Mouse (Mus musculus) liver, embryonic 14.5 days (tissue): ENCODE data around the gene Lrrc4c. TPM values are rescaled to one million over a fixed set of nuclear protein-coding genes. Genes with fewer than 3 reads are reported as not detected.

Experiments used
- ATAC-seq: fragments of 200-750 bp; cut with Nextera tagmentation; 2 replicates; pipeline ENCODE4 v1.8.0; 2017; ENCODE audit warnings: moderate number of reproducible peaks, mild to moderate bottlenecking, moderate library complexity; ENCODE audit not compliant: insufficient read depth
- DNase-seq, 3 experiments: peaks; one replicate each; pipeline ENCODE4 v3.0.0-alpha.2; 2012 to 2013; ENCODE audit warnings: low read depth in 3 of 3, low spot score in 3 of 3
- H3K27ac ChIP-seq: fragments of 300-500 bp; sonication (generic); 2 replicates; pipeline ENCODE4 v1.5.1; 2014; ENCODE audit warnings: moderate library complexity, mild to moderate bottlenecking, control low read depth, inconsistent platforms
- H3K27me3 ChIP-seq: fragments of 300-500 bp; sonication (generic); 2 replicates; pipeline ENCODE4 v1.6.1; 2014; ENCODE audit warnings: mild to moderate bottlenecking, low read length, moderate library complexity; ENCODE audit not compliant: control insufficient read depth, insufficient read depth
- H3K36me3 ChIP-seq: fragments of 300-500 bp; sonication (generic); replicated peaks from 2 replicates; pipeline ENCODE4 v1.6.1; 2014; ENCODE audit warnings: low read depth; ENCODE audit not compliant: control insufficient read depth, insufficient read depth
- H3K4me1 ChIP-seq, 2 experiments: fragments of 200-500 bp in 1 of 2; fragments of 300-500 bp in 1 of 2; sonication (generic) in 1 of 2; replicated peaks; 2 replicates each; pipeline ENCODE4 v1.6.1; 2012 to 2014; ENCODE audit warnings: antibody characterized with exemption in 1 of 2, inconsistent platforms in 1 of 2, low read length in 1 of 2; ENCODE audit not compliant: control insufficient read depth in 2 of 2, insufficient read depth in 2 of 2
- H3K4me2 ChIP-seq: fragments of 300-500 bp; sonication (generic); 2 replicates; pipeline ENCODE4 v1.6.1; 2014; ENCODE audit warnings: low read depth, mild to moderate bottlenecking, control low read depth, moderate library complexity
- H3K4me3 ChIP-seq, 2 experiments: fragments of 200-500 bp in 1 of 2; fragments of 300-500 bp in 1 of 2; sonication (generic) in 1 of 2; 2 replicates each; pipeline ENCODE4 v1.5.1; 2012 to 2014; ENCODE audit warnings: low read depth in 2 of 2, low read length in 2 of 2, mild to moderate bottlenecking in 2 of 2, control low read depth in 1 of 2, inconsistent platforms in 1 of 2, moderate library complexity in 1 of 2; ENCODE audit not compliant: insufficient read depth in 1 of 2
- H3K9ac ChIP-seq: fragments of 300-500 bp; sonication (generic); replicated peaks from 2 replicates; pipeline ENCODE4 v1.6.1; 2014; ENCODE audit warnings: mild to moderate bottlenecking, control low read depth, moderate library complexity
- H3K9me3 ChIP-seq: fragments of 300-500 bp; sonication (generic); 2 replicates; pipeline ENCODE4 v1.6.1; 2016; ENCODE audit warnings: low read length, mixed read lengths; ENCODE audit not compliant: control insufficient read depth
- CTCF ChIP-seq: IDR thresholded peaks from 2 replicates; pipeline ENCODE4 v1.5.1; 2016; ENCODE audit warnings: antibody characterized with exemption, low read depth, control low read depth
- EP300 ChIP-seq: IDR thresholded peaks from 2 replicates; pipeline ENCODE4 v1.6.1; 2016; ENCODE audit warnings: antibody characterized with exemption, low read depth
- WGBS: fragments of 180-500 bp; shearing (Covaris S2); extraction: QIAGEN DNeasy Blood & Tissue Kit; methylation state at CpG from one replicate; pipeline ENCODE4 v1.1.7; 2014; ENCODE audit not compliant: insufficient replicate concordance; 5-methylcytosine and 5-hydroxymethylcytosine counted together
- polyA plus RNA-seq, 2 experiments: library from polyadenylated mRNA; depleted of rRNA in 1 of 2; stranded (reverse) in 1 of 2; unstranded in 1 of 2; fragments of >200 nt; fragmentation: Nextera tagmentation in 1 of 2; extraction: Ambion mirVana in 1 of 2; gene quantifications; 2 replicates each; pipeline versions ENCODE4 v1.2.1 to v1.2.3; 2012 to 2014

Lrrc4c gene
- polyA plus RNA-seq, 2 experiments = 0.04 to 0.19 TPM

GRCm38 (mm10) chr2:97610566-97610965 lies 1292.6 kb downstream of the Lrrc4c start:
- H3K4me1 ChIP-seq = no peaks in the 10 kb centered on the region
- H3K27ac ChIP-seq = no peak overlapping the region
- H3K36me3 ChIP-seq = no peaks in the 10 kb centered on the region
- no peak overlapping the region for H3K4me3 ChIP-seq
- H3K9me3 ChIP-seq = no peaks in the 10 kb centered on the region
- DNase-seq (no peak), ATAC-seq (no peak)
- WGBS = 64% methylated on average over 2 of the region's 2 CpGs
- no peak overlapping the region for H3K4me2 ChIP-seq
- no peaks in the 10 kb centered on the region for H3K27me3 ChIP-seq
- TF ChIP-seq CTCF = no peak
- TF ChIP-seq EP300 = no peak
- H3K9ac ChIP-seq = no peak overlapping the region

GRCm38 (mm10) chr2:97614724-97615123 lies 1296.8 kb downstream of the Lrrc4c start:
- Histone ChIP-seq H3K36me3 (no peaks in the 10 kb centered on the region), H3K9me3 (no peaks in the 10 kb centered on the region), H3K9ac (no peak overlapping the region), H3K4me1 (no peaks in the 10 kb centered on the region), H3K27ac (no peak overlapping the region), H3K4me3 (no peak overlapping the region), H3K27me3 (no peaks in the 10 kb centered on the region), H3K4me2 (no peak overlapping the region)
- no peak for DNase-seq
- WGBS = 61% methylated on average over 2 of the region's 2 CpGs
- TF ChIP-seq EP300 = no peak
- no peak for TF ChIP-seq CTCF
- no peak for ATAC-seq

GRCm38 (mm10) chr2:97618589-97618988 lies 1300.6 kb downstream of the Lrrc4c start:
- H3K27me3 ChIP-seq = no peaks in the 10 kb centered on the region
- H3K9me3 ChIP-seq = no peaks in the 10 kb centered on the region
- no peak for DNase-seq
- WGBS = 48% methylated on average over 1 of the region's 1 CpGs
- no peak overlapping the region for H3K27ac ChIP-seq
- H3K4me1 ChIP-seq = no peaks in the 10 kb centered on the region
- no peak overlapping the region for H3K9ac ChIP-seq
- no peak for TF ChIP-seq EP300
- TF ChIP-seq CTCF = no peak
- H3K4me2 ChIP-seq = no peak overlapping the region
- H3K36me3 ChIP-seq = no peaks in the 10 kb centered on the region
- no peak for ATAC-seq
- H3K4me3 ChIP-seq = no peak overlapping the region

GRCm38 (mm10) chr2:97639941-97640340 lies 1322.0 kb downstream of the Lrrc4c start:
- 73% methylated on average over 2 of the region's 2 CpGs for whole genome bisulfite sequencing
- Histone ChIP-seq H3K4me1 (no peaks in the 10 kb centered on the region), H3K36me3 (no peaks in the 10 kb centered on the region), H3K9me3 (no peaks in the 10 kb centered on the region), H3K4me2 (no peak overlapping the region), H3K27ac (no peak overlapping the region), H3K27me3 (no peaks in the 10 kb centered on the region), H3K4me3 (no peak overlapping the region), H3K9ac (no peak overlapping the region)
- no peak for ATAC-seq
- DNase-seq = no peak
- TF ChIP-seq EP300 = no peak
- no peak for TF ChIP-seq CTCF

- Histone ChIP-seq H3K9me3 (no peaks in the 10 kb centered on the region), H3K4me3 (no peak overlapping the region), H3K9ac (no peak overlapping the region), H3K36me3 (no peaks in the 10 kb centered on the region), H3K4me1 (no peaks in the 10 kb centered on the region), H3K4me2 (no peak overlapping the region), H3K27me3 (no peaks in the 10 kb centered on the region), H3K27ac (no peak overlapping the region)
- TF ChIP-seq CTCF (no peak), EP300 (no peak)
- DNase-seq = no peak
- ATAC-seq = no peak
These were observed 1323.7 kb downstream of the Lrrc4c start for GRCm38 (mm10) chr2:97641661-97642060.
